Mouse (Mus musculus) spleen, adult 10 weeks (tissue): Measurements from ENCODE around the gene Qsox2. TPM values are rescaled to one million over a fixed set of nuclear protein-coding genes. Genes with fewer than 3 reads are reported as not detected.

Experiments
- polyA plus RNA-seq: library from polyadenylated mRNA; stranded (reverse); fragments of 350-450 nt; fragmentation: Illumina TruSeq; extraction: RNeasy Lipid Tissue Mini Kit (QIAGEN cat#74804); gene quantifications from one replicate; pipeline ENCODE4 v1.2.3, GENCODE M21; 2015; ENCODE audit warnings: low replicate concordance; ENCODE audit not compliant: insufficient read depth

The Qsox2 gene
- polyA plus RNA-seq: 6.4 TPM

GRCm38 (mm10) chr2:26237290-26237782 lies at the start of gene Qsox2:
Gene Qsox2 (minus strand): TSS chr2:26237525.

DNA sequence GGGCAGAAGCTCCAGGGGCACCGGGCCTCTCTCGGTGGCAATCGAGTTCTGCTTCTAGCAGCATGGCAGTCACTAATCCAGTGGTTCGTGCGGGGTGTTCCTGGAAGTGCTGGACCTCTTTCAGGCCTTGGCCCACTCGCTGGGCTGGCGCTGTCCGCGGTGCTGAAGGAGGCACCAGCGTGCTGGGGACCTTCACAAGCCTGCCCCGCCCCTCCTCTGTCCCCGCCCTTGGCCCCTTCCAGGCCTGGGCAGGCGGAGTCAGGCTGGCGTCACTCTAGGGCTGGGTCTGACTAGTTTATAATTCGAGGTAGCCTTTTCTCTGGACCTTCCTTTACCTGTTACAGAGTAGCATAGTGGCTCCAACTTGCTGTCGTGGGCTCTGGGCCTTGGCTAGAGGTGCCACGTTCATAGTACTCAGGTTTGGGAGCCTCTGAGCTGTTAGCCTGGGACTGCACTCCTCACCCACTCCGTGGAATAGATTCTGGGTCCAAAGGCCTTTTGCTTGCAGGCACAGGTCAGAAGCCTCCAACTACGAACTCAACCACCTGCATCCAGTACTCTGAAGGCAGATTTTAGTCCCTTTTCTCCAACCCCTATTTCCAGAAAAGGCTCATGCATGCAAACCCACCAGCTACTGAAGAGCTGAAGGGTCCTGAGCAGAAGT lies 29.1 kb downstream of the Qsox2 start, which contains the start of gene Lhx3:
Gene Lhx3 (minus strand): TSS at position 164 of the 664 bp plus-strand sequence.

Other genes with a start within 250 kb of the Qsox2 start
- gene Ubac1, start 215.8 kb downstream of the Qsox2 start, polyA plus RNA-seq: 55.9 TPM
- 5.7 TPM for gene Nacc2, start 114.3 kb downstream of the Qsox2 start, polyA plus RNA-seq
- gene Lhx3, start 29.2 kb downstream of the Qsox2 start, polyA plus RNA-seq: not detected
- not detected for gene Ccdc187, start 57.0 kb upstream of the Qsox2 start, polyA plus RNA-seq
- 6.1 TPM for gene Gpsm1, start 78.0 kb upstream of the Qsox2 start, polyA plus RNA-seq
- 8.4 TPM for gene Dnlz, start 114.6 kb upstream of the Qsox2 start, polyA plus RNA-seq
- 2.3 TPM for gene Card9, start 123.4 kb upstream of the Qsox2 start, polyA plus RNA-seq
- 54.0 TPM for gene Snapc4, start 143.1 kb upstream of the Qsox2 start, polyA plus RNA-seq
- 103 TPM for gene Entr1, start 151.8 kb upstream of the Qsox2 start, polyA plus RNA-seq
- gene Pmpca, start 151.8 kb upstream of the Qsox2 start, polyA plus RNA-seq: 70.0 TPM
- gene Inpp5e, start 171.7 kb upstream of the Qsox2 start, polyA plus RNA-seq: 18.7 TPM
- gene Sec16a, start 207.7 kb upstream of the Qsox2 start, polyA plus RNA-seq: 67.4 TPM